In the genomic region with DNA sequence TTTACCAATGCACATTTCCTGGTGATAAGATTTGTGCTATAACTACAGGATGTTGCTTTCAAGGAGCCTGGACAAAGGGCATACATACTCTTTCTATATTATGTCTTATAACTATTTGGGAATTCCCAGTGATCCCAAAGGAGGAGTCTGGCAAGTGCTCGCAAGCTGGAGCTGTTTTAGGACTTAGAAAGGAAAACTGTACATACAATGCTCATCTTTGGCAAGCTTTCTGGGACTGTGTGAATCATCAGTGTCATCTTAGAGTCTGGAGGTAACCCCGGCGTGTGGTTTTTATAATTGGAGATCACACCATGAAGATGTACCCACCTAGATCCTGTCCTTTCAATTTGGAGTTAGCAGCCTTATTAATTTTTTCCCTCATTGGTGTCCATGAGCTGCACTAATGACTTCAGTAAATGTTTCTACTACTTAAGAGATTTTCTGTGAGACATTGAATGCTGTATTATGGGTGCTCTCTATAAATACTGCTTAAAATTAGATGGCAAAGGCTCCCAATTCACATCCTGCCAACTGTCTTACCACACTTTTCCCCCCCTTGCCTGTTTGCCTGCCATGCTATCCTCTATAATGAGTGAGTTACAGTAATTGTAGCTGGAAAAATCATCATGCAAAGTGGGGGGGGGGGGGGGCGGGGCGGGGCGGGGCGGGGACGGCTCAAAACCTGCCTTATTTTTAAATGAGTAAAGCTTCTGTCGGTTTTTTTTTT, we compare ENCODE assay signal across 8 mouse cellular contexts.
DNase-seq lines count a peak whose midpoint lies in the region; ATAC-seq and TF ChIP-seq lines count a peak whose summit lies in the region.

No protein-coding gene starts in this region.

- ATAC-seq in lung, embryonic 14.5 days (ENCODE audit: insufficient read depth) = peak; percentile 6; the same call in 1 of the 2 replicates
- no peak for ATAC-seq in embryonic facial prominence, embryonic 13.5 days (ENCODE audit: insufficient number of reproducible peaks, insufficient read depth, low FRiP score, low TSS enrichment, low read depth)
- ATAC-seq in limb, embryonic 11.5 days (ENCODE audit: insufficient number of reproducible peaks, low FRiP score, low TSS enrichment, low read depth) = 0 out of 2 replicates have a peak, but pooled peaks have one; percentile 17

- 24% methylated on average over 9 of the region's 9 CpGs for WGBS in lung, embryonic 14.5 days
- WGBS in embryonic facial prominence, embryonic 13.5 days = 24% methylated on average over 8 of the region's 9 CpGs
- WGBS in limb, embryonic 11.5 days = 28% methylated on average over 9 of the region's 9 CpGs
- 18% methylated on average over 9 of the region's 9 CpGs for WGBS in cerebellum, adult 2 months

- no peak for DNase-seq in lung, embryonic 14.5 days
- no peak for DNase-seq in lung, adult 18-20 months
- no peak for DNase-seq in limb, embryonic 11.5 days (ENCODE audit: low spot score)
- peak; percentile 8 for DNase-seq in retina, embryonic 14.5 days (ENCODE audit: low spot score)
- no peak for DNase-seq in cerebellum, adult 2 months
- no peak for DNase-seq in embryo, embryonic 10.5 days (ENCODE audit: low spot score)
- no peak for DNase-seq in layer of hippocampus, adult 11-12 months (ENCODE audit: low spot score)

- peak overlapping the region; percentile 56 for H3K9ac ChIP-seq in lung, embryonic 14.5 days
- peak overlapping the region; percentile 67; the same call in 1 of the 2 replicates for H3K9ac ChIP-seq in embryonic facial prominence, embryonic 13.5 days
- no peak overlapping the region for H3K9ac ChIP-seq in limb, embryonic 11.5 days (ENCODE audit: low read length)

- H3K4me3 ChIP-seq in lung, embryonic 14.5 days (ENCODE audit: low read depth, low read length) = peak overlapping the region; percentile 38
- H3K4me3 ChIP-seq in embryonic facial prominence, embryonic 13.5 days = peak overlapping the region; percentile 41
- H3K4me3 ChIP-seq in limb, embryonic 11.5 days (ENCODE audit: low read depth, low read length) = peak overlapping the region; percentile 28
- no peak overlapping the region for H3K4me3 ChIP-seq in cerebellum, adult 2 months (replicated peaks; ENCODE audit: insufficient read depth, low read depth, low read length)

- no peaks in the 10 kb centered on the region for H3K36me3 ChIP-seq in lung, embryonic 14.5 days (ENCODE audit: insufficient read depth)
- no peaks in the 10 kb centered on the region for H3K36me3 ChIP-seq in embryonic facial prominence, embryonic 13.5 days
- no peaks in the 10 kb centered on the region for H3K36me3 ChIP-seq in limb, embryonic 11.5 days (ENCODE audit: control insufficient read depth, insufficient read depth, low read length)

- TF ChIP-seq POLR2A in cerebellum, adult 2 months (IDR thresholded peaks at IDR 0.05; ENCODE audit: borderline replicate concordance, insufficient read depth, low read length) = no peak

- H3K4me2 ChIP-seq in lung, embryonic 14.5 days = peak overlapping the region; percentile 64
- H3K4me2 ChIP-seq in embryonic facial prominence, embryonic 13.5 days = peak overlapping the region; percentile 64
- peak overlapping the region; percentile 53 for H3K4me2 ChIP-seq in limb, embryonic 11.5 days (ENCODE audit: low read depth, severe bottlenecking)

- H3K27ac ChIP-seq in lung, embryonic 14.5 days (ENCODE audit: low read depth) = no peak overlapping the region; the same call in 1 of the 2 replicates
- no peak overlapping the region for H3K27ac ChIP-seq in embryonic facial prominence, embryonic 13.5 days
- H3K27ac ChIP-seq in limb, embryonic 11.5 days (replicated peaks; ENCODE audit: low read depth, low read length) = no peak overlapping the region
- H3K27ac ChIP-seq in cerebellum, adult 2 months (ENCODE audit: insufficient read depth, low read length) = no peak overlapping the region

- no peak for TF ChIP-seq CTCF in lung, embryonic 14.5 days (IDR thresholded peaks at IDR 0.05; ENCODE audit: low read depth)
- no peak for TF ChIP-seq CTCF in cerebellum, adult 2 months (IDR thresholded peaks at IDR 0.05; ENCODE audit: borderline replicate concordance, insufficient read depth, low read depth, low read length)

- H3K9me3 ChIP-seq in lung, embryonic 14.5 days (ENCODE audit: low read depth, low read length) = no peaks in the 10 kb centered on the region
- H3K9me3 ChIP-seq in embryonic facial prominence, embryonic 13.5 days = no peaks in the 10 kb centered on the region
- no peaks in the 10 kb centered on the region for H3K9me3 ChIP-seq in limb, embryonic 11.5 days (ENCODE audit: control insufficient read depth, low read length)

- H3K4me1 ChIP-seq in lung, embryonic 14.5 days (ENCODE audit: insufficient read depth) = no peaks in the 10 kb centered on the region
- peaks cover 23% of the 10 kb centered on the region for H3K4me1 ChIP-seq in embryonic facial prominence, embryonic 13.5 days
- H3K4me1 ChIP-seq in limb, embryonic 11.5 days (ENCODE audit: control insufficient read depth, insufficient read depth, low read length) = 0 out of 2 replicates have a peak, but pooled peaks cover 2% of the 10 kb centered on the region
- no peaks in the 10 kb centered on the region for H3K4me1 ChIP-seq in cerebellum, adult 2 months (ENCODE audit: control insufficient read depth, insufficient read depth, low read length)

- H3K27me3 ChIP-seq in lung, embryonic 14.5 days (ENCODE audit: insufficient read depth, low read length) = no peaks in the 10 kb centered on the region
- no peaks in the 10 kb centered on the region for H3K27me3 ChIP-seq in embryonic facial prominence, embryonic 13.5 days
- no peaks in the 10 kb centered on the region for H3K27me3 ChIP-seq in limb, embryonic 11.5 days (ENCODE audit: control insufficient read depth, insufficient read depth, low read length)
- no peaks in the 10 kb centered on the region for H3K27me3 ChIP-seq in cerebellum, adult 2 months (ENCODE audit: control insufficient read depth, insufficient read depth, low read length)
